Mouse (Mus musculus) midbrain, embryonic 10.5 days (tissue): Measurements from ENCODE around the gene Reg4. TPM values are rescaled to one million over a fixed set of nuclear protein-coding genes. Genes with fewer than 3 reads are reported as not detected.

Experiments used
- DNase-seq: peaks from one replicate; pipeline ENCODE4 v3.0.0-alpha.2; 2017; ENCODE audit warnings: low spot score
- H3K27ac ChIP-seq: fragments of 300-500 bp; sonication (generic); replicated peaks from 2 replicates; pipeline ENCODE4 v1.5.1; 2016; ENCODE audit warnings: mild to moderate bottlenecking
- H3K27me3 ChIP-seq: fragments of 300-500 bp; sonication (generic); 2 replicates; pipeline ENCODE4 v1.6.1; 2016; ENCODE audit warnings: low read depth, mild to moderate bottlenecking; ENCODE audit not compliant: poor library complexity, severe bottlenecking
- H3K36me3 ChIP-seq: fragments of 300-500 bp; sonication (generic); 2 replicates; pipeline ENCODE4 v1.6.1; 2016; ENCODE audit warnings: mild to moderate bottlenecking, moderate library complexity
- H3K4me1 ChIP-seq: fragments of 300-500 bp; sonication (generic); 2 replicates; pipeline ENCODE4 v1.6.1; 2016
- H3K4me3 ChIP-seq: fragments of 300-500 bp; sonication (generic); 2 replicates; pipeline ENCODE4 v1.5.1; 2016; ENCODE audit warnings: mild to moderate bottlenecking, moderate library complexity
- H3K9me3 ChIP-seq: fragments of 300-500 bp; sonication (generic); replicated peaks from 2 replicates; pipeline ENCODE4 v1.6.1; 2016; ENCODE audit warnings: mild to moderate bottlenecking
- WGBS: fragments of 180-500 bp; shearing (Covaris S2); methylation state at CpG from one replicate; pipeline ENCODE4 v1.1.7; 2016; 5-methylcytosine and 5-hydroxymethylcytosine counted together
- polyA plus RNA-seq: library from polyadenylated mRNA; unstranded; fragments of >200 nt; fragmentation: Nextera tagmentation; extraction: Ambion mirVana; gene quantifications from 2 replicates; pipeline ENCODE4 v1.2.1, GENCODE M21; 2016

Reg4 gene
- polyA plus RNA-seq, 1 experiment from 2014 or later: not detected

DNA sequence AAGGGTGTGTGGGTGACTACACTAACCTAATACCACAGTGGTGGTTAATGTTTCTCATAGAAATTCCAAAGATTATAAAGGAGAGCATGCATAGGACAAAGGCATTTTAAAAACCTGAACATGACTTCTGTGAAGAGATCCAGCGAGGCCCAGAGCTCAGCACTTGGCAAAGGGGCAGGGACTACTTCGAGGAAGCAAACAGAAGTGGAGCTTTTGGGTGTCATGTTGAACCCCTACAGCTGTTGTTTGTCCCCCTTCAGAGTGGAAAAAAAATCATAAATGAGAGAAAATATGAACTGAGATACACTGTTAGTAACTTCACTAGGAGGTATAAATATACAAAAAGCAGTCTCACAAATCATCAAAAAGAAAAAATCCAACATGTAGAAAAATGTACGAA is 1.3 kb downstream of the Reg4 start:
- H3K36me3 ChIP-seq: no peaks in the 10 kb centered on the region
- H3K4me1 ChIP-seq: peaks cover 24% of the 10 kb centered on the region
- H3K27me3 ChIP-seq: peaks cover 15% of the 10 kb centered on the region; the same call in 1 of the 2 replicates
- no peaks in the 10 kb centered on the region for H3K9me3 ChIP-seq
- no peak overlapping the region for H3K4me3 ChIP-seq
- no peak overlapping the region for H3K27ac ChIP-seq
- DNase-seq: no peak
- WGBS: 84% methylated on average over 3 of the region's 3 CpGs

DNA sequence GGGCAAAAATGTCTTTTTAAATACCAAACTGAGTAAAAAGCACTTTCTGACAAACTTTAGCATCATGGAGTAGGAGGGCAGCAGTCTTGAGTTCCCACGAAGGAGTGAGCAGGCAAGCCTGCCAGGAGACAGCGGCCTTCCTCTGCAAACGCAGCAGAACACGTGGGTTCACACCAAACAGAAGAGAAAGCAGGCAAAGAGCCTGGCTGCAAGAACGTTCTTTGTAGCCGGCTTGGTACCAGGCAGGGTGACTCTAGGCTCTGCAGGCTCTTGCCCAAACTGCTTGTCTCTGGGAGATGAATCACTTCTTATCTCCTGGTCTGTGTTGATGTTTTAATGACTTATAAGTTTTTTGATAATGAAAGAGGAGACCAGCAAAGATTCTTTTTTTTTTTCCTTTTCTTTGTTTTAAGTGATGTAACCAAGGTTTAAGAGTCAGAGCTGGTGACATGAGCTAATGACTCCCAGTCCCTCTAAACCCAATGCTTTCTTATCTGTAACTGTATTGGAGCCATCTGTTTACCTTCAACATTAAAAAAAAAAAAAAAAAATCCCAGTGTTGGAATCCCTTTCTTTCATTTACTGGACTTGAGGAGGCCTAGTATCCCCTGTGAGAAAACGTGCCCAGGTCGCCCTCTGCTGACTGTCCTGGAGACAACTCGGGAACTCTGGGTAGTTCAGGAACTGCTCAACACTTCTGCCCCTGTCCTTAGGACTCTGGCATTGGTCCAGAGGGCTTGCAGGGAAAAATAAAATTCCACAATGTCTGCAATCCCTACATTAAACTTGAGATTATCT is 2.0 kb downstream of the Reg4 start:
- peaks cover 24% of the 10 kb centered on the region for H3K4me1 ChIP-seq
- H3K27me3 ChIP-seq: peaks cover 17% of the 10 kb centered on the region; the same call in 1 of the 2 replicates
- 16% methylated on average over 9 of the region's 9 CpGs for WGBS
- peak; percentile 69 for DNase-seq
- H3K4me3 ChIP-seq: no peak overlapping the region
- no peaks in the 10 kb centered on the region for H3K9me3 ChIP-seq
- peak overlapping the region; percentile 19; the same call in 1 of the 2 replicates for H3K27ac ChIP-seq
- H3K36me3 ChIP-seq: no peaks in the 10 kb centered on the region

DNA sequence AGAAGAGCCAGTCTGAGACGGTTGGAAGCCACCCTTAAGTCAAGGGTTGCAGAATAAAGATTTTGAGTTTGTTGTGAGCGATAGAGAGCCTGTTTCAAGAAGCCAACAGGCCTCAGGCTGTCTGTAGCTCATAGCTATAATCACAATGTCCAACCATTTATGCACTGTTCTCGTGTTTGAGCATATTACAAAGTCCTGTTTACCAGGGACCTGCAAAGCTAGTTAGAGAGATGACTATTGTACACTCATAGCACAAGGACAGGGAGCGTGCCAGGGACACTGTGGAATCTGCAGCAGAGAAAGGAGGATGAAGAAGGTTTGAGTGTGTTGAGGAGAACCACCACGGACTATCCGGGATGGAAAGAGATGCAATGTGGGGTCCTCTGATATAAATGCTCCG is 3.0 kb downstream of the Reg4 start:
- WGBS: 89% methylated on average over 7 of the region's 7 CpGs
- Histone ChIP-seq H3K9me3 (no peaks in the 10 kb centered on the region), H3K4me3 (no peak overlapping the region), H3K27me3 (peaks cover 17% of the 10 kb centered on the region; the same call in 1 of the 2 replicates), H3K27ac (no peak overlapping the region), H3K4me1 (peaks cover 24% of the 10 kb centered on the region), H3K36me3 (no peaks in the 10 kb centered on the region)
- DNase-seq: no peak

DNA sequence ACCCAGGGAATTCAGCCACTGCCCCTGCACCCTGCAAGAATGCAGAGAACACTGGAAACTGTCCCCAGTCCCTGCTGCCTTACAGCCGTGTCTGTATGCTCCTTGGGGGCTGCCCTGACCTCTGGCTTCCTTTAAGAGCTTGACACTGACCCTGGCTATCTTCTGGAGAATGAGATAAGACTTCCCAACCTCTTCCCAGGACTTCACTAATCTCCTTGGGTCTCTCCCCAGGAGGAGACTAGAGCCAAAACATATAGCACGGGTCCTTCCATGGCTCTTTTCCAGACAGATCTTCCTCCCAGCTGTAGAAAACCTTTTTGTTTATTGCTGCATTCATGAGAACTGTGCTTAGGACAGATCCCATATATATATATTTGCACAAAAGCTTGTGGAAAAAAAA is 3.8 kb downstream of the Reg4 start:
- H3K27me3 ChIP-seq: peaks cover 17% of the 10 kb centered on the region; the same call in 1 of the 2 replicates
- H3K4me3 ChIP-seq: no peak overlapping the region
- 55% methylated on average over 2 of the region's 2 CpGs for WGBS
- DNase-seq: no peak
- no peaks in the 10 kb centered on the region for H3K9me3 ChIP-seq
- H3K4me1 ChIP-seq: peaks cover 24% of the 10 kb centered on the region
- H3K27ac ChIP-seq: peak overlapping the region; percentile 29; the same call in 1 of the 2 replicates
- no peaks in the 10 kb centered on the region for H3K36me3 ChIP-seq

DNA sequence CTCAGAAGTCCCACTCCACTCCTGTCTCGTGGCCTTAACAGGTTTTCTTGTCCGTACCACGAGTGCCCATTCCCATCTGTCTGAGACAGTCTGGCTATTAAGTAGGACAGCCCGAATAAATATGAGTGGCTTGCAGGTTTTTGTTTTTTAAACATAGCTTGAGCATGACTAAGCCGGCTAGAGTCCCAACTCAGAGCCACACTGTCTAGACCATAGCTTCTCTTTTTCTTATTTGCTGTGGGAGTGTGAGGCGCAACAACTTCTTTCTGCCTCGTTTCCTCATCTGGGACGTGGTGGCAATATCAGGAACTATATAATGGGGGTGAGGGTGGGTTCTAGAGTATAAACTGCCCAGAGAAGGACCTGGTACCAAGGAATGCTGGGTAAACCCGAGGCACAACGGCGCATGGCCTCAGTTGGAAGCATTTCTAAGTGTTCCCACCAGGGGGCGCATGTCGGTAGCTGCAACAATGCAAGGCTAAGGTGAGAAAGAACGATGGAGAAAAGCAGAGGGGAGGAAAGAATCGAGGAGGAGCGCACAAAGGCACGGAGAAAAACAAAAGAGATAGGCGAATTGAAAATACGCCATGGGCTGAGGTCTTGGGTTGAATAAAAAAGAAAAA is 5.1 kb downstream of the Reg4 start:
- Histone ChIP-seq H3K27ac (0 out of 2 replicates have a peak overlapping the region, but pooled peaks have one; percentile 24), H3K36me3 (no peaks in the 10 kb centered on the region), H3K27me3 (peaks cover 17% of the 10 kb centered on the region; the same call in 1 of the 2 replicates), H3K9me3 (no peaks in the 10 kb centered on the region), H3K4me3 (no peak overlapping the region), H3K4me1 (peaks cover 24% of the 10 kb centered on the region)
- DNase-seq: peak; percentile 84
- 37% methylated on average over 19 of the region's 19 CpGs for WGBS

DNA sequence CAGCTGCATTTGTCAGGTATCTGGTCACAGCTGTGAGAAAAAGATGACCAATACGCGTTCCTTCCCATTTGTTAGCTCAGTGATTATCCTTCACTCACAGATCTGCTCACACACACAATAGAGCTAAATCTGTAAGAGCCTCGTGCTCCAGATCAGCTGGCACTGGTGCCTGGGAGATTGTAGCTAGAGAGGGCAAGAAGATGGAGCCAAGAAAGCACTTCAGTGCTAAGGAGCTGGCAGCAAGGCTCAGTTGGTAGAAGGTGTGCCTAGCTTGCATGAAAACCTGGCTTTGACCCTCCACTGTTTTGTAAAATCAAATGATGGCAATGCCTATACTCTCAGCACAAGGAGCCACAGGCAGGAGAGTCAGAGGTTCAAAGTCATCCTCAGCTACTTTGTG is 5.8 kb downstream of the Reg4 start:
- 0 out of 2 replicates have a peak overlapping the region, but pooled peaks have one; percentile 28 for H3K27ac ChIP-seq
- peaks cover 17% of the 10 kb centered on the region; the same call in 1 of the 2 replicates for H3K27me3 ChIP-seq
- WGBS: 76% methylated on average over 3 of the region's 3 CpGs
- H3K9me3 ChIP-seq: no peaks in the 10 kb centered on the region
- H3K36me3 ChIP-seq: no peaks in the 10 kb centered on the region
- no peak for DNase-seq
- H3K4me3 ChIP-seq: no peak overlapping the region
- H3K4me1 ChIP-seq: peaks cover 24% of the 10 kb centered on the region

DNA sequence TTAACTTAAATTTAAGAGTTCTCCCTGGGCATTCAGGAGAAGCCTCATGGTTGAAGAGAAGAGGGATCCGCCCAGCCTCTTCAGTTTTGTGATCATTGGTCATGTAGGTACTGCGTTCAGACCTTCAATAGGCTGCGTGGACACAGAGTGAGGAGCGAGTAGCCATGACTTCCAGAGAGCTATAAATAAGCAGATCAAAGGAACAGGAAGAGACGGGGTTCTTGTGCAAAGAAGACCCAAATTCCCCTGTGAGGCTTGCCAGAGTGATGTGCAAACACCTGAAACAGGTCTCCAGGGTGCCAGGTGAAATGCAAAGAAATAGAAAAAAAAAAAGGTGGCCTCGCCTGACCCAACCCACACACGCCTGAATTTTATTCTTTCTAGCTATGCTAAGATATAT is 8.0 kb downstream of the Reg4 start:
- Histone ChIP-seq H3K36me3 (no peaks in the 10 kb centered on the region), H3K4me3 (no peak overlapping the region), H3K27ac (no peak overlapping the region), H3K4me1 (peaks cover 20% of the 10 kb centered on the region; the same call in 1 of the 2 replicates), H3K9me3 (no peaks in the 10 kb centered on the region), H3K27me3 (peaks cover 13% of the 10 kb centered on the region; the same call in 1 of the 2 replicates)
- DNase-seq: no peak
- 86% methylated on average over 7 of the region's 7 CpGs for WGBS

DNA sequence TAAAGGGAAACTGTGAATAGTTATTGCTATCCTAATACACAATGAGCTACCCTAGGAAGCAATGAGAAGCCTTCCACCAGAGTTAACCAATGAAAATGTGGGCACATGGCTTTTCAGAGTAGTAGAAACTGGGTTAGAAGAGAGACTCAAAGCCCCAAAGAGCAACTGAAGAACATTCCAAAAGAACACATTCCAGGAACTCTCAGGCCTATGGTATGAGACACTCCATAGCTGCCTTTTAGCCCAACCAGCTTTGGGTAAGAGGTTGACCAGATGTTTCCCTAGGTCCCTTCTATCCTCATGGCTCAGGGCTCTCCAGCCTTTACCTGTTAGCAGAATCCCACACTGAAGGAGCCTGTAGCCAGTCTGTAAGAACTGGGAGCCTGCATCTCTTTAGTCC is 11.5 kb downstream of the Reg4 start:
- no peak overlapping the region for H3K27ac ChIP-seq
- no peaks in the 10 kb centered on the region for H3K9me3 ChIP-seq
- peaks cover 20% of the 10 kb centered on the region for H3K4me1 ChIP-seq
- no peaks in the 10 kb centered on the region for H3K36me3 ChIP-seq
- H3K27me3 ChIP-seq: no peaks in the 10 kb centered on the region
- no peak overlapping the region for H3K4me3 ChIP-seq
- no peak for DNase-seq

DNA sequence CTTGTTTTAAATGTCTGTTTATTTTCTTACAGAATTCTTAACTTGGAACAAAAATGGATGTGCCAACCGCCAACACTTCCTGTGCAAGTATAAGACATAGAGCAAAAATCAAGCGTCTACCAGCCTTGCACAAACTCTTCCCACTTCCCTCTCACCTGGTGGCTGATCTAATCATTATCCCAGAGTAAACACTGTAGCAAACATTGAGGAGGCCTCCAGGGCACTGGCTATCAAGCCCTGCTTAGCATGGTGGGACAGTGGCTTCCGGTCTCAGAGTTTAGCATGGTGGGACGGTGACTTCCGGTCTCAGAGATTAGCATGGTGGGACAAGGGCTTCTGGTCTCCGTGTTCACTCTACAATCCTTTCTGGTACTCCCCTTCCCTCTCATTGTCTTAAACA is 14.3 kb downstream of the Reg4 start:
- peaks cover 26% of the 10 kb centered on the region for H3K4me1 ChIP-seq
- no peaks in the 10 kb centered on the region for H3K36me3 ChIP-seq
- H3K4me3 ChIP-seq: no peak overlapping the region
- 90% methylated on average over 6 of the region's 6 CpGs for WGBS
- H3K27ac ChIP-seq: peak overlapping the region; percentile 6; the same call in 1 of the 2 replicates
- 0 out of 2 replicates have a peak, but pooled peaks cover 5% of the 10 kb centered on the region for H3K27me3 ChIP-seq
- DNase-seq: no peak
- H3K9me3 ChIP-seq: no peaks in the 10 kb centered on the region

DNA sequence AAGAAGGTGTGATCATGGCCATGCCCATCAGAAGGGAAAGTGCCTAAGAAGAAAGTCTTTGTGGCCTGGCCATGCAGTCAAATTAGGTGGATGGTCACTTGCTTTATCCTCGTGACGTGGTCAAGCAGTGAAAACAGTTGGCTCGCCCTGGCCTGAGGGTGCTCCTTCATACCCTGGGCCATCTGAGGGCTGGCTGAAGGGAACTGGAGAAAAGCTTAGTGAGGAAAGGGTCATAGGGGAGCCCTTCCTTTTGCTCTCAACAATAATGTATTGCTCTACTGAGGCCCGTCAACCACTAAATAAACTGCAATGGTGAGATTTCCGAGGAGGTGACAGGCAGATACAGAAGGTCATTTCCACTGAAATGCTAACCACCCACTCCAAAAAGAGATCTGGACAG is 15.3 kb downstream of the Reg4 start:
- H3K36me3 ChIP-seq: no peaks in the 10 kb centered on the region
- H3K4me1 ChIP-seq: peaks cover 28% of the 10 kb centered on the region
- H3K9me3 ChIP-seq: no peaks in the 10 kb centered on the region
- no peak for DNase-seq
- no peak overlapping the region for H3K4me3 ChIP-seq
- H3K27me3 ChIP-seq: 0 out of 2 replicates have a peak, but pooled peaks cover 5% of the 10 kb centered on the region
- H3K27ac ChIP-seq: peak overlapping the region; percentile 68
- WGBS: 84% methylated on average over 5 of the region's 5 CpGs

DNA sequence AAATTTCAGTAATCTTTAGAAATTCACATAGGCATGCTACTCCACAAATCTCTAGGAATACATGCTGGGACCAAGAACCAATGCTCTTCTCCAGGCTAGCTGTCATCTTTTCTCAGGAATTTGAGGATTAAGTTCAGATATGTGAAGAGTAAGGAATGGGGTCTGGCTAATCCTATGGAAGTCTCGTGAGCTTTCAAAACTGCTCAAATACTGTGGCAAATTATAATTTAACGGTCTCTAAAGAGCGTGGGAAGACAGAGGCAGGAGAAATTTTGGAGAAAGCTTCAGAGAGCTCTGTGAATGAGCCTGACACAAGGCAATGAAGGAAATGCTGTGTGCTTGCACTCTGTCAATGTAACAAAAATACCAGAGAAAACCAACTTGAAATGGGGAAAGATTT is 16.2 kb downstream of the Reg4 start:
- 66% methylated on average over 3 of the region's 3 CpGs for WGBS
- no peaks in the 10 kb centered on the region for H3K36me3 ChIP-seq
- DNase-seq: no peak
- no peaks in the 10 kb centered on the region for H3K9me3 ChIP-seq
- H3K27me3 ChIP-seq: 0 out of 2 replicates have a peak, but pooled peaks cover 5% of the 10 kb centered on the region
- H3K4me1 ChIP-seq: peaks cover 34% of the 10 kb centered on the region
- peak overlapping the region; percentile 68; the same call in 1 of the 2 replicates for H3K27ac ChIP-seq
- no peak overlapping the region for H3K4me3 ChIP-seq

DNA sequence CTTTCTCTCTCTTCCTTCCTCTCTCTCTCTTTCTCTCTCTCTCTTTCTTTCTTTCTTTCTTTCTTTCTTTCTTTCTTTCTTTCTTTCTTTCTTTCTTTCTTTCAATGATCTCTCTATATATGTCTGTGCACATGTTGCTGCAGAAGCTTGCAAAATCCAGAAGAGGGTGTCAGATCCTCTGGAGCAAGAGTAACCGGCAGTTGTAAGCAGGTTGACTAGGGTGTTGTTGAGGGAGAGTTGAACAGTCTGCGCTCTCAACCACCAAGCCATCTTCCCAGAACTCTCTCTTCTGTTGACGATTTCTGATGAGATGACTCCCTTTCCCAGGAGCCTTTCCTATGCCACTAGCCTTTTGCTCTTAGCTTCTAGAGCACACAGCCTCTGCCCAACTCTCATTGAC is 20.1 kb downstream of the Reg4 start:
- peaks cover 47% of the 10 kb centered on the region for H3K4me1 ChIP-seq
- 0 out of 2 replicates have a peak, but pooled peaks cover 5% of the 10 kb centered on the region for H3K27me3 ChIP-seq
- WGBS: 84% methylated on average over 3 of the region's 3 CpGs
- H3K9me3 ChIP-seq: no peaks in the 10 kb centered on the region
- no peak for DNase-seq
- no peaks in the 10 kb centered on the region for H3K36me3 ChIP-seq
- no peak overlapping the region for H3K27ac ChIP-seq
- H3K4me3 ChIP-seq: no peak overlapping the region
